Mouse (Mus musculus): ENCODE results near the gene Nepn.

DNA sequence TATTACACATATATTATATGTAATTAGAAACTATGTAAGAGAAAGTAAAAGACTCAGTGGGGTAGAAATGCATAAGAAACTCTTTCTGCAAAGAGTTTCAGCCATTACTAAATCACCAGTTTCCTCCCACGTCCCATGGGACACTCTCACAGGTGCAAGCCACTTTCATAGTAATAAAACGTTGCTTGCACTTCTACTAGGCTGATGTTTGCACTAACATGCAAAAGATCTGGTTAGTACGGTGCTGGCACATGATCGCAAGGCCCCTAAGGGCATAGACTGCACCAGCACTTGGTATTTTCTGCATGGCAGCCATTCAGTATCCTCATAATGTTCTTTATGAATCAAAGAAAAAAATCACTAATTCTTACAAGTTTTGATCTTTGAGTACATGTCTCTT lies 14.9 kb upstream of the Nepn start:
- TF ChIP-seq HCFC1 (IDR thresholded peaks at IDR 0.05; ENCODE audit: borderline replicate concordance, insufficient read depth, low read length) (no peak), ZC3H11A (IDR thresholded peaks at IDR 0.05; ENCODE audit: borderline replicate concordance, low read depth, low read length) (no peak)
